Mouse (Mus musculus) liver, postnatal 0 days (tissue): ENCODE data around the gene Plcb4. TPM values are rescaled to one million over a fixed set of nuclear protein-coding genes. Genes with fewer than 3 reads are reported as not detected.

ENCODE experiments used
- ATAC-seq: fragments of 200-750 bp; cut with Nextera tagmentation; 2 replicates; pipeline ENCODE4 v1.8.0; 2017; ENCODE audit warnings: mild to moderate bottlenecking, moderate library complexity
- DNase-seq: peaks from one replicate; pipeline ENCODE4 v3.0.0-alpha.2; 2016
- H3K27ac ChIP-seq: fragments of 300-500 bp; sonication (generic); 2 replicates; pipeline ENCODE4 v1.5.1; 2014; ENCODE audit warnings: antibody characterized with exemption, moderate library complexity, mild to moderate bottlenecking, low read depth
- H3K27me3 ChIP-seq: fragments of 300-500 bp; sonication (generic); 2 replicates; pipeline ENCODE4 v1.6.1; 2014; ENCODE audit warnings: low read length, control low read depth, mixed read lengths; ENCODE audit not compliant: insufficient read depth
- H3K36me3 ChIP-seq: fragments of 300-500 bp; sonication (generic); replicated peaks from 2 replicates; pipeline ENCODE4 v1.6.1; 2014; ENCODE audit warnings: mild to moderate bottlenecking, control low read depth, low read length, moderate library complexity, mixed read lengths; ENCODE audit not compliant: insufficient read depth
- H3K4me1 ChIP-seq: fragments of 300-500 bp; sonication (generic); 2 replicates; pipeline ENCODE4 v1.6.1; 2014; ENCODE audit warnings: antibody characterized with exemption, mild to moderate bottlenecking, control low read depth; ENCODE audit not compliant: insufficient read depth
- H3K4me2 ChIP-seq: fragments of 300-500 bp; sonication (generic); 2 replicates; pipeline ENCODE4 v1.6.1; 2014; ENCODE audit warnings: low read depth, mild to moderate bottlenecking, low read length, moderate library complexity, mixed read lengths
- H3K4me3 ChIP-seq: fragments of 300-500 bp; sonication (generic); 2 replicates; pipeline ENCODE4 v1.5.1; 2014; ENCODE audit warnings: low read depth, low read length
- H3K9ac ChIP-seq: fragments of 300-500 bp; sonication (generic); replicated peaks from 2 replicates; pipeline ENCODE4 v1.6.1; 2014; ENCODE audit warnings: mild to moderate bottlenecking, moderate library complexity
- H3K9me3 ChIP-seq: fragments of 300-500 bp; sonication (generic); 2 replicates; pipeline ENCODE4 v1.6.1; 2016; ENCODE audit warnings: mild to moderate bottlenecking, control low read depth, low read length, mixed read lengths
- CTCF ChIP-seq: sonication (generic); IDR thresholded peaks from 2 replicates; pipeline ENCODE4 v1.5.1; 2016; ENCODE audit warnings: antibody characterized with exemption, low read depth
- EP300 ChIP-seq: IDR thresholded peaks from 2 replicates; pipeline ENCODE4 v1.6.1; 2016; ENCODE audit warnings: antibody characterized with exemption, low read depth, mild to moderate bottlenecking
- WGBS: fragments of 180-500 bp; shearing (Covaris S2); extraction: QIAGEN DNeasy Blood & Tissue Kit; methylation state at CpG from one replicate; pipeline ENCODE4 v1.1.7; 2014; ENCODE audit not compliant: insufficient replicate concordance; 5-methylcytosine and 5-hydroxymethylcytosine counted together
- polyA plus RNA-seq: library from polyadenylated mRNA; unstranded; fragments of >200 nt; fragmentation: Nextera tagmentation; extraction: Ambion mirVana; gene quantifications from 2 replicates; pipeline ENCODE4 v1.2.1, GENCODE M21; 2015

Gene Plcb4
- polyA plus RNA-seq, 1 experiment from 2014 or later, result 2.8 TPM

DNA sequence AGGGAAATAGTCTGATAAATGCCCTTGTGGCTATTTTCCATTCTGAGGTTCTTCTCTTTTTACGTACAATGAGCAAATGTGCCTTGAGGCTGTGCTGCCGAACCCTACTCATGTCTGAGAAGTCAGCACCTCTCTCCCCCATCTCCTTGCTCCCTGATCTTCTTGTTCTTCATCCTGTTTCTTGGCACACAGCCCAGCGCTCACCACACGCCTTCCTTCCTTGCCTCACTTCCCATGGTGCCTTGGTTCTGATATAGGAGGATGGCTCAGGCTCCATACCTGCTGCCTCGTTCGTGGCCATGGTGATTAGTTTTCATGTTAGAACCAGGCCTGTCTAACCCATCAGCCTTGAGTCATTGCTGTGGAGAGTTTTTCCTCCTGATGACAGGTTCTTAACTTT, 277.6 kb downstream of the Plcb4 start:
- no peaks in the 10 kb centered on the region for H3K27me3 ChIP-seq
- no peak overlapping the region for H3K4me2 ChIP-seq
- no peaks in the 10 kb centered on the region for H3K4me1 ChIP-seq
- H3K4me3 ChIP-seq, result no peak overlapping the region
- no peak for ATAC-seq
- no peaks in the 10 kb centered on the region for H3K36me3 ChIP-seq
- no peaks in the 10 kb centered on the region for H3K9me3 ChIP-seq
- H3K27ac ChIP-seq, result no peak overlapping the region
- no peak for DNase-seq
- no peak overlapping the region for H3K9ac ChIP-seq
- TF ChIP-seq EP300, result no peak
- no peak for TF ChIP-seq CTCF
- WGBS, result 74% methylated on average over 6 of the region's 6 CpGs

DNA sequence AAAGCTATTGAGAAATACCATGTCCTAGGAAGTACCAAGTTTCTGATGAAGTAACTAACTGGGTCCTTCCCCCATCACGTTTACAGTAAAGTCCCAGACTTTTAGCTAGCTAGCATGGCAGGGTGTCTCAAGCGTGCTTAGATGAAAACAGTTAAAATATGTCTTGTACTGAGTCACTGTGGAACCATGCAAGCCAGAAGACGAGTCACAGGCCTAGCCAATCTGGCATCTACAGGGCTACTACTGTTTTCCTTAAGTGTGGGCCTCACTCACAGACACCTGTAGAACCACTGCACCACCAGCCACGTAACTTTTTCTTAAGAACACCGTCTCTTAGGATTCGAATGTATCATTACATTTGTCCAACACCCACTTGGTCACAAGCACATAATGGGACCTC, 278.8 kb downstream of the Plcb4 start:
- no peak overlapping the region for H3K27ac ChIP-seq
- no peaks in the 10 kb centered on the region for H3K4me1 ChIP-seq
- no peaks in the 10 kb centered on the region for H3K27me3 ChIP-seq
- 77% methylated on average over 6 of the region's 6 CpGs for WGBS
- no peaks in the 10 kb centered on the region for H3K9me3 ChIP-seq
- no peak overlapping the region for H3K4me3 ChIP-seq
- TF ChIP-seq EP300, result no peak
- no peak overlapping the region for H3K9ac ChIP-seq
- DNase-seq (no peak), ATAC-seq (no peak)
- H3K36me3 ChIP-seq, result no peaks in the 10 kb centered on the region
- no peak overlapping the region for H3K4me2 ChIP-seq

DNA sequence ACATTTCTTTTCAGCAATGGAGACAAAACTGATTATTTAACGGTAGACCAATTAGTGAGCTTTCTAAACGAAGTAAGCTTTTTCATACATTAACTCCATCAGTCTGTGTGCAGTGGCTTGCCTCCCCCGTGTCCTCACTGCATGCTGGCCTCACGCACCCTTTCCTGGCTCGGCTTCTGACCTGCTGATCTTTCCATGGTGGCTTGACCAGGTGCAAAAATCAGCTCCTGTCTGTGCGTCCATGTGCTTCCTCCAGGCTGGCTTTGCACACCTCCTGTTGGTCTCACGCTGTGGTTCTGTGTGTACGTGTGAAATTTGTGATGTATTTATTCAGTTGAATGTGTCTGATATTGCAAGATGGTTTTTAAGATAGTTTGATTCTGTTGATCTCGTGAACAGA, 281.1 kb downstream of the Plcb4 start:
- no peak overlapping the region for H3K4me2 ChIP-seq
- no peaks in the 10 kb centered on the region for H3K27me3 ChIP-seq
- H3K9ac ChIP-seq, result no peak overlapping the region
- TF ChIP-seq EP300 (no peak), CTCF (no peak)
- no peak overlapping the region for H3K27ac ChIP-seq
- 75% methylated on average over 9 of the region's 9 CpGs for WGBS
- ATAC-seq, result no peak
- H3K9me3 ChIP-seq, result no peaks in the 10 kb centered on the region
- DNase-seq, result no peak
- no peaks in the 10 kb centered on the region for H3K36me3 ChIP-seq
- H3K4me1 ChIP-seq, result no peaks in the 10 kb centered on the region
- H3K4me3 ChIP-seq, result no peak overlapping the region

DNA sequence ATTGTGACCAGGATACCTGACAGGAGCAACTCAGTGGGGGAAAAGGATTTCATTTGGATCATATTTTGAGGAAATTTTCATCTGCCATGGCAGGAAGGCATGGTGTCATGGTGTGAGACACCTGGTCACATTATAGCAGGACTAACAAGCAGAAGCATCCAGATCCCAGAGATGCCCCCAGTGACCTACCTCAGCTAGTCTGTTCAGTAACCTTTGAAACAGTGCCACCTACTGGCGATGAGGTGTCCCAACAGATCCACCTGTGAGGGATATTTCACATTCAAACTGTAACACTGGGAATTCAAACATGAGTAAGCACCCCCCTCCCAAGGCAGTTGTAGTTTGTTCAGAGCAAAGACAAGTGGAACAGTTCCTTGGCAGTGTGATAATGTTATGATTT, 289.0 kb downstream of the Plcb4 start:
- no peak for ATAC-seq
- WGBS, result 67% methylated on average over 1 of the region's 1 CpGs
- Histone ChIP-seq H3K4me1 (no peaks in the 10 kb centered on the region), H3K4me2 (no peak overlapping the region), H3K4me3 (no peak overlapping the region), H3K27me3 (no peaks in the 10 kb centered on the region), H3K9me3 (peaks cover 3% of the 10 kb centered on the region; the same call in 1 of the 2 replicates), H3K9ac (no peak overlapping the region), H3K36me3 (no peaks in the 10 kb centered on the region), H3K27ac (no peak overlapping the region)
- TF ChIP-seq CTCF (peak; percentile 44; the same call in 1 of the 2 replicates), EP300 (no peak)
- no peak for DNase-seq

DNA sequence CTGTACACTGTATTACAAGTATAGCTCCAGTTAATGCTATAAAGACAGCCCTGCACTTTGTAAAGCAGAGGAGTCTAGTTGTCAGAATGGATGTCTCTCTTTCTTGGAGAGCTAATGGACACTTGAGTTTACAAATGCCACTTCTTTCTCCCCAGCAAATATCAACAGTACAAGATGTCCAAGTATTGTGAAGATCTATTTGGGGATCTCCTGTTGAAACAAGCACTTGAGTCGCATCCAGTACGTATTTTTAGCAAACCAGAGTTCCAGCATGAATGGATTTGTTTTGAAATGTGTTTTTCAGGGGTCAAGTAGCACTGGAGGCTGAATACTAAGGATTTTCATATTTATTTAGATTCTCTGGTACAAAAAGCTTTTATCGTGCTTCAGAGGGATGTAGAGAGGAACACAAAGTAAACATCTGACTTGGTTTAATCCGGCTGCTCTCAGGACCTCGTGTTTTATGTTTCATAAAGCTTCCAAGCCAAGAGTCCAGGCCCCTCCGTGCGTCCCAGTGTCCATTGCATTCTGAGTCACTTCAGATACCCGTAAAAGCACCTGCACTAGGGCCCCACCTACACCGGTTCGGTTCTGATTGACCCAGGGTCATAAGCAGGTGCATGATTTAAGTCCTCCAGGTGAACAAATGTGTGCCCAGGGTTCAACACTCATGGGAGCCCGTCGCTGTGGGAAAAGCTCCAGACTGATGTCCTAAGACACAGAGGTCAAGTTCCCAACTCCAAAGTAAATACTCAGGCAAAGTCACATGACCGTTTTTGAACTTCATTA, 296.1 kb downstream of the Plcb4 start:
- Histone ChIP-seq H3K9me3 (no peaks in the 10 kb centered on the region), H3K9ac (no peak overlapping the region), H3K27ac (no peak overlapping the region), H3K36me3 (no peaks in the 10 kb centered on the region), H3K27me3 (no peaks in the 10 kb centered on the region), H3K4me1 (no peaks in the 10 kb centered on the region), H3K4me3 (no peak overlapping the region), H3K4me2 (no peak overlapping the region)
- ATAC-seq, result no peak
- WGBS, result 72% methylated on average over 13 of the region's 13 CpGs
- DNase-seq, result no peak
- no peak for TF ChIP-seq CTCF
- TF ChIP-seq EP300, result no peak

DNA sequence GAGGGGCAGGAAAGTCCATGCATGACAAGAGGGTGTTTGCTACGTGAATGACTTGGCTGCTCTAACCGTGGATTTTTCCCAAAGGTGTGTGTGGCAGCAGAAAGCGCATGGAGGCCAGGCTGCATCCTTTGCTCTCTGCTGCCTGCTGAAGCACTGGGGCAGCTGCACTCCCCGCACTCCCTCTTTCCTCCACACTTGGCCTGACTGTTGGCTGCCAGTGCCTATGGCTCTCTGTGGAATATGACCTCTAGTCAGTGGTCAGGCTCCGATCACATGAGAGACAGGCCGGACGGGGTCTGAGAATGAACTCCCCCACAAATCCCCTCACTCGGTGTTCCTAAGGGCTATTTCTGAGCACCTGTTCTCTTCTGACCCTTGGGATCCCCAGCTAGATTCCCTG, 297.0 kb downstream of the Plcb4 start:
- Histone ChIP-seq H3K9me3 (no peaks in the 10 kb centered on the region), H3K27me3 (no peaks in the 10 kb centered on the region)
- TF ChIP-seq CTCF (no peak), EP300 (no peak)

DNA sequence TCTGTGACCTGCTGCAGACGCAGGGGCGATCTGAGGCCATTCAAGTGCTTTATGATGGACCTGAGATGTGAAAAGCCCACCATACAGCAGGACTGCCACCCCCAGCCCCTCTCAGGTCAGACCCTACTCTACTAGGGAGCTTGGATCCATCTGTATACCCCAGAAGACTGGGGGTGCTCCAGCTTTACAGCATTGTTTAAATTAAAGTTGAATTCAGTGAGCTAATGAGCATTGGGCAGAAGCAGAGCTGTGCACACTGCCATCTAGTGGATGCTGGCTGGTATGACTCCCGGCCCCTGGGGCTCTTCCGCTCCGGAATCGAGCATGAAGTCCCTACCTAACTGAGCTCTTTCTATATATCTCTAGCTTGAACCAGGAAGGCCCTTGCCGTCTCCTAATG, 298.9 kb downstream of the Plcb4 start:
- ATAC-seq (0 out of 2 replicates have a peak, but pooled peaks have one; percentile 36), DNase-seq (peak; percentile 67)
- Histone ChIP-seq H3K27me3 (no peaks in the 10 kb centered on the region), H3K36me3 (no peaks in the 10 kb centered on the region), H3K9me3 (no peaks in the 10 kb centered on the region), H3K4me1 (no peaks in the 10 kb centered on the region), H3K27ac (no peak overlapping the region), H3K4me3 (no peak overlapping the region), H3K4me2 (no peak overlapping the region), H3K9ac (no peak overlapping the region)
- 37% methylated on average over 7 of the region's 7 CpGs for WGBS
- TF ChIP-seq CTCF (peak; percentile 89), EP300 (no peak)

More for the DNA sequence above, 297.0 kb downstream of the Plcb4 start:
- Histone ChIP-seq H3K36me3 (no peaks in the 10 kb centered on the region), H3K9ac (no peak overlapping the region), H3K4me3 (no peak overlapping the region), H3K4me1 (no peaks in the 10 kb centered on the region), H3K4me2 (no peak overlapping the region), H3K27ac (no peak overlapping the region)
- DNase-seq (no peak), ATAC-seq (no peak)
- 81% methylated on average over 8 of the region's 8 CpGs for WGBS
